Mouse (Mus musculus) thymus, adult 18-20 months (tissue): ENCODE measurements around the gene B3gat3.
A peak's percentile ranks its signal among the peaks of the same experiment; 100 is the strongest.
"Not testable (repeated sequence)": the region's sequence is repeated elsewhere in the genome, so short reads cannot be mapped to it uniquely, and the experiment has no call there.

Source experiments
- DNase-seq, 2 experiments: peaks; one replicate each; pipeline ENCODE4 v3.0.0; 2022; ENCODE audit warnings: mixed read lengths in 2 of 2

B3gat3 gene

GRCm38 (mm10) chr19:8944062-8944461 is 23.9 kb downstream of the B3gat3 start:
- DNase-seq: no peak

- DNase-seq: no peak
These were observed 24.6 kb downstream of the B3gat3 start for GRCm38 (mm10) chr19:8944750-8945149.

- DNase-seq: no peak
These were observed 25.1 kb downstream of the B3gat3 start for GRCm38 (mm10) chr19:8945251-8945650.

DNA sequence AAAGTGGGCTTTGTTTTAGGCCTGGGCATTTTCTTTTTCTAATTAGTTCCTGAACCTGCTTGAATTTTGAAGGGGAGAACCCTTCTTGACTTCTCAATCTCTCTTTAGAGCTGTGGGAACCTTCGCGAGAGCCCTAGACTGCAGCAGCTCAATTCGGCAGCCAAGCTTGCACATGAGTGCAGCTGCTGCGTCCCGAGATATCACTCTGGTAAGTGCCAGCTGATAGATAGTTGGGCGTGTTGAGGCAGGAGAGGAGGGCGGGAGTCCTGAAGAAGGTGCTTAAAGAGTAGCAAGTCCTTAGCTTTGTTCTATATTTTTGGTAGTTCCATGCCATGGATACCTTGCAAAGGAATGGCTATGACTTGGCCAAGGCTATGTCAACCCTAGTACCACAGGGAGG is 26.8 kb downstream of the B3gat3 start:
- DNase-seq: no peak

- no peak for DNase-seq
These were observed 30.0 kb downstream of the B3gat3 start for GRCm38 (mm10) chr19:8950190-8950589.

GRCm38 (mm10) chr19:8952241-8952640 is 32.1 kb downstream of the B3gat3 start:
- DNase-seq: no peak

DNA sequence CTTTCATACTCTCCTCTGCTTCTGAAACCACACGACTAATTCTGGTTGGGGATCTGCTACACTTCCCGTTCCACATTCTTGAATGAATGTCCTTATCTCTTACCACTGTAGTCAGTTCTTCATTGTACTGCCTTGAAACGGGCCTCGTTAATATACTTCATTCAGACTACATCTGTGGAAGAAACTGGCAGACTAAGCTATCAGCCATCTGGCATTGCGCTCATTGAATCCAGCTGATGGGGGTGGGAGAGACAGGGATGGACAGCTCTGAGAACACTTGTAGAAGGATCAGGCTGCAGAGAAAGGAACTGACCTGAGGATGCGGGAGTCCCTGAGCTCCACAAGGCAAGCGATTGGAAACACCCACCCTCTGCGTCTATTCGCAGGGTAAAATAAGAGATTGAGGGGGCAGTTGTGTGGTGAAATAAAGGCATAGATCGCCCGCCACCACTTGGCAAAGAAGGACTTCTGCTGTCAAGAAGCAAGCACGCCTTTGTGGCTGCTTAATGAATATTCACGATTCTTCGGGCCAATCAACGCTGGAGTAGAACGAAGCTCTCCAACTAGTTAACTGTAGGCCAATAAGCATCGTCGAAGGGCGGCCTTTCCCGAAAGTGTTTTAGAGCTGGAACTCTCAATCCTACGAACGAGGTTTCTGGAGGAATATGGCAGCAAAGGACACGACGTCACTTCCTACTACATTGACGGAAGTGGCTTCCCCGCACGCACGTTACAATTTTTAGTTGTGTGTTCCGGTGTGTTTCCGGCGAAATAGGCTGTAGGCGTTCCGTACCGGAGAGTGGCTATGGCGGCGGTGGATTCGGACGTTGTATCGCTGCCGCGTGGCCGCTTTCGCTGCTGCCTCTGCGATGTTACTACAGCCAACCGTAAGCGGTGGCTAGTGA is 33.2 kb downstream of the B3gat3 start, which contains the start of gene Tut1:
Gene Tut1, plus strand, starts transcription at position 713 of the 905 bp plus-strand sequence.
- DNase-seq: peak; percentile 80 to 87

- no peak for DNase-seq
These were observed 34.0 kb downstream of the B3gat3 start for GRCm38 (mm10) chr19:8954171-8954570.

DNA sequence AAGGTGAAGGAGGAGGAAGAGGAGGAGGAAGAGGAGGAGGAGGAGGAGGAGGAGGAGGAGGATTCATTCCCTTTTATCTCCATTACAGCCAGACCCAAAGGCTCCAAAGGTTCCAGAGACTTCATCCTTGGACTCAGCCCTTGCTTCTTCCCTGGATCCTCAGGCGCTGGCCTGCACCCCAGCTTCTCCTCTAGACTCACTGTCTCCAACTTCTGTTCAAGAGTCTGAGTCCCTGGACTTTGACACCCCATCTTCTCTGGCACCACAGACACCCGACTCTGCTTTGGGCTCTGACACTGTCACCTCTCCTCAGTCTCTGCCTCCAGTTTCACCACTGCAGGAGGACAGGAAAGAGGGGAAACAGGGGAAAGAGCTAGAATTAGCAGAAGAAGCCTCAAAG is 42.1 kb downstream of the B3gat3 start:
- no peak for DNase-seq

GRCm38 (mm10) chr19:8965075-8965474 is 44.9 kb downstream of the B3gat3 start:
- no peak for DNase-seq

DNA sequence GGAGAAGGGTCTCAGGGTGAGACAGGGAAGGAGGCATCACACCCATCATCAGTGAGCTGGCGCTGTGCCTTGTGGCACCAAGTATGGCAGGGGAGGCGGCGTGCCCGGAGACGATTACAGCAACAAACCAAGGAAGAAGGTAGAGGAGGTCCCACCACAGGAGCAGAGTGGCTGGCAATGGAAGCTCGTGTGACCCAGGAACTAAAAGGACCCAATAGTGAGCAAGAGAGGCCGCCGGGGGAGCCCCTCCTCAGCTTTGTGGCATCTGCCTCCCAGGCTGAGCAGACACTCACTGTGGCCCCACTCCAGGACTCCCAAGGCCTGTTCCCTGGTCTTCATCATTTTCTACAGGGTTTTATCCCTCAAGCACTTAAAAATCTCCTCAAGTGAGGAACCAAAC is 45.6 kb downstream of the B3gat3 start:
- no peak for DNase-seq

DNA sequence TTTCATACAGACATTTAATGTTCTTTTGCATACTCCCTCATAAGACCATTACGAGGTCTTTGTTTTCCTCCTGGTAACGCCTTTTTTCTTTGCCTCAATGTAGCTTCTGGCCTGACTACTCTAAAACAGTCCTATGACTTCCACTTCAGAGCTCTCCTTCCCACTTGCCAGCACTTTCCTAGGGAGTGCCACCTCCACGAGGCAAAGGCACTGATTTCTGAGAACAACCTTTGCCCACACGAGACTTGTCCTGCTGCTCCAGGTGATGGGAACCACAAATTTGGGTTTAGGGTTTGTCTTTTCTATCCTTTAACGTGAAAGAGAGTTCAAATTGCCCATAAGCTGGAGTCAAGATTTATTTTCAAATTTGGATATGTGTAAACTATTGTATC is 46.0 kb downstream of the B3gat3 start:
- DNase-seq: no peak

DNA sequence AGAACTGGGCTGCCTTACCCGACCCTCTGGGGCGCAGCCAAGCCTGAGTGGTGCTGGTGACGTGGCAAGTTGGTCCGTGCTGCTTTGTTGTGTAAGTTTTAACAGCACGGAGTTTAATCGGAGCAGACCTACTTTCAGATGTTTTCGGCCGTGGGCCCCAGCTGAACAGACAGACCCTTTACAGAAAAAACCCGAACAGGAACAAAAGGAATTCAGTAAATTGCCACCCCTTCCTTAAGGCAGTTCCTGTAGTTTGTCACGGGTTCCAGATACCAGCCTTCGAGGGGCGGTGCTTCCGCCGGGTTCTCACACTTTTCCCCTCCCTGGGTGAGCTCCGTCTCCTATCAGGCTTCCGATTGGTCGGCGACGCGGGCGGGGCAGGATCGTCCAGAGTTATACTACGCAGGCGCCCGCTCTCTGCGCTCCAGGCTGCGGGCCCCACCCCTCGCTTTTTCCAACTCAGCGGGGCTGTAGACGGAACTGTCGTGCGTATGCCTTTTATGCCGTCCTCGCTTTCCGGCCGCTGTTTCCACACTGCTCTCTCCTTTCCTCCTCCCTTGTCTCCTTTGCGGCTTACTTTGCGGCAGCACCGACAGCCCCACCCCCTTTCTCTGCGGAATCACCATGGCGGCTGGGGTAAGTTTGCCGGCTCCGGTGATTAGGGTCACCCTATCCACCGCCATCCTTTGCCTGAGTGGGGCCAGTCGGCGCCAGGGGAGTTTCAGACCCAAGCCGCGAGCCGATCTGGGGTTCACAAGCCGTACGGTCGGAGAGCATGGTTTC is 46.6 kb downstream of the B3gat3 start, which contains the start of gene Eef1g:
Gene Eef1g, plus strand, starts transcription at position 452 of the 783 bp plus-strand sequence.
- peak; percentile 100 for DNase-seq

DNA sequence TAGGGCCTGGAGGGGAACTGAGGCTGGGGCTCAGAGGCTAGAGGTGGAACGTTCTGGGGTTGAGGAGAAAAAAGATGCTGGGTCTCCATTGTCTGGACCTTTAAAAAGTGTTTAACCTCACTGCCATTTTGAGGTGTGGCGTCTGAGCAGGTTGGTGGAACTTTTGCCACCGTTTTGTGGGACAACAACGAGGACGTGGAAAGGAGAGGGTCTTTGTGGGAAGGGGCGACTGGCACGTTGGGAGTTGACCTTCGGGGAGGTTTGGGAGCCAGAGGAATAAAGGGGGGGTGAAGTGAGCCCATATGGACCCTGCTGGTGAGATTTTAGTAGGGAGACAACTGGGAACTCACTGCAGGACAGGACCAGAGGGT is 47.2 kb downstream of the B3gat3 start:
- no peak for DNase-seq

DNA sequence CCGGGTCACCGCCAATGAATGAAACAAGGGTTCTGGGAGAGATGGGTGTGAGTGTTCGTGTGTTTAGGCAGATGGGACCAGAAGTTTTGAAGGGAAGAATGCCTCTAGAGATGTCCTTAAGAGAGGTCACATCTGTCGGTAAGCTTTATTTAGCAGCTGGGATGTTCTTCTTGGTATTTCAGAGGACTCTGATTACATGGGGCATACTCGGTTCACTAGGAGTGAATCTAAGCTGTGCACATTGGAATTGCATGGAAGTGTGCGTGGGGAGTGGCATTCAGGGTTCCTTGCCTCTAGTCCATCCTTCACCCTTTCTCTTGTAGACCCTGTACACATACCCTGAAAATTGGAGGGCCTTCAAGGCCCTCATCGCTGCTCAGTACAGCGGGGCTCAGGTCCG is 47.7 kb downstream of the B3gat3 start:
- DNase-seq: no peak

DNA sequence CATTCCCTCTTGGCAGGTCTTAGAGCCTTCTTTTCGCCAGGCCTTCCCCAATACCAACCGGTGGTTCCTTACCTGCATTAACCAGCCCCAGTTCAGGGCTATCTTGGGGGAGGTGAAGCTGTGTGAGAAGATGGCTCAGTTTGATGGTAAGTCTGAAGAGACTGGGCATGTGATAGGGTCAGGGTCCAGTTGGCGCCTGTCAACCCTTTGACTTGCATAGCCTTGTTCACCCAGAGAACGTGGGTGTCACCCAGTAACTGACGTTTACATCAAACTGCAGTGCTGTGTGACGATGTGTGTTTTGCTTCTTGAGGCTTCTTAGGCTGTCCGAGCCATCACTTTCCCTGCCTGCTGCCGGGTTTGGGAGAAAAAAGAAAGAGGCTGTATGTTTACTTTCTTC is 52.3 kb downstream of the B3gat3 start:
- not testable (repeated sequence) for DNase-seq

DNA sequence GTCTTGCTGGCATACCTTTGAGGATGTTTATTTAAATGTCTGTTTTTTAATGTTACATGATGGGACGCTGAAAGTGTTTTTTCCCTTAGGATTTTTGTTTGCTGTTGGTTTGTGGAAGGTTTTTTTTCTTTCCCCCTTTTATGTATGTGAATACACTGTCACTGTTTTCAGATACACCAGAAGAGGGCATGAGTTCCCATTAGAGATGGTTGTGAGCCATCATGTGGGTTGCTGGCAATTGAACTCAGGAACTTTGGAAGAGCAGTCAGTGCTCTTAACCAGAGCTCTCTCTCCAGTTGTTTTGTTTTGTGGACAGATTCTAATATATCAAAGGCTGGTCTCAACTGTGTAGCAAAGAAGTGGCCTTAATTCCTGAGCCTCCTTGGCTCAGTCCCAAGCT is 54.5 kb downstream of the B3gat3 start:
- DNase-seq: no peak

- DNase-seq: no peak
These were observed 55.3 kb downstream of the B3gat3 start for GRCm38 (mm10) chr19:8975491-8975890.

DNA sequence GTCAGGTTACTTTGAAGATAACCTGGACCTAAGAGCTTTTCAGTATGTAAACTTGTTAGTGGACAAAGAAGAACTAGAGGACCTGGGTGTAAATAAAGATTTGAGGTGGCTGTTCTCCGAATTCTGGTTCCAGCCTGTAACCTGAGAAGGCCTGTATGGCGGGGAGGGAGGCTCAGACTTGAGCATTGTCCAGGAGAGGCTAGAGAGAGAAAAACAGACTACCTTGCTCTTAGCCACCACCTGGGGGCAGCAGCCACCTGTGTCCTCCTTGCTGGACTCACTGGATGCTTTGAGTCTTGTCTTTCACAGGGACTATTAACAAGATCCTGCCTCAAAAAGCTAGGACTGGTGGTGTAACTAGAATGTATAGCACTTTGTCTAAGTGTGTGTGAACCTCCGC is 56.4 kb downstream of the B3gat3 start:
- no peak for DNase-seq
